Mouse (Mus musculus) liver, adult (tissue): ENCODE data around the gene Trim30c.

Source experiments
- GATA4 ChIP-seq: IDR thresholded peaks from 2 replicates; pipeline ENCODE4 v1.6.1; 2014; ENCODE audit warnings: mild to moderate bottlenecking, low read length; ENCODE audit not compliant: insufficient replicate concordance

Gene Trim30c

GRCm38 (mm10) chr7:104400698-104401097, at the start of gene Trim30c:
Gene Trim30c, minus strand, starts transcription at chr7:104400837.
- TF ChIP-seq GATA4, result no peak

- no peak for TF ChIP-seq GATA4
Measured at GRCm38 (mm10) chr7:104445961-104446645, 45.5 kb upstream of the Trim30c start.

GRCm38 (mm10) chr7:104404460-104404950, 3.9 kb upstream of the Trim30c start:
- TF ChIP-seq GATA4, result no peak

- no peak for TF ChIP-seq GATA4
Measured at GRCm38 (mm10) chr7:104401140-104401539, 503 bp upstream of the Trim30c start.

GRCm38 (mm10) chr7:104398492-104398891, 2.1 kb downstream of the Trim30c start:
- no peak for TF ChIP-seq GATA4

GRCm38 (mm10) chr7:104369736-104370414, 30.8 kb downstream of the Trim30c start, which contains the start of gene Trim30b:
Gene Trim30b, minus strand, starts transcription at chr7:104369884.
- TF ChIP-seq GATA4, result no peak

GRCm38 (mm10) chr7:104366339-104366738, 34.3 kb downstream of the Trim30c start:
- TF ChIP-seq GATA4, result no peak

GRCm38 (mm10) chr7:104353600-104353967, 47.1 kb downstream of the Trim30c start:
- TF ChIP-seq GATA4, result no peak

GRCm38 (mm10) chr7:104352717-104353599, 47.7 kb downstream of the Trim30c start, which contains the start of gene Trim12c:
Gene Trim12c, minus strand, starts transcription at chr7:104353362.
- peak; percentile 27; the same call in 1 of the 2 replicates for TF ChIP-seq GATA4
